ENCODE assay signal across 13 mouse cellular contexts in genomic region chr7:111109561-111109960, GRCm38 (mm10).
"Had no signal": no experiment of that assay in that cellular context is flagged by ENCODE, and none has a peak within 500 bp of the region (broad histone marks: within the 10 kb centered on the region; RNA-seq: fewer than 3 reads in every experiment).

No protein-coding gene starts in this region.

- ATAC-seq: liver, embryonic 12.5 days; midbrain, embryonic 13.5 days had no signal

- H3K4me1 ChIP-seq: limb, embryonic 15.5 days; midbrain, embryonic 13.5 days; neural tube, embryonic 12.5 days had no signal

- H3K4me2 ChIP-seq: limb, embryonic 15.5 days; liver, embryonic 12.5 days; lung, embryonic 14.5 days; midbrain, embryonic 13.5 days; neural tube, embryonic 12.5 days had no signal

- DNase-seq: kidney, adult 18-20 months; kidney, postnatal 10 days; kidney, postnatal 4 days; lung, embryonic 14.5 days; lung, postnatal 14 days; thymus, postnatal 14 days had no signal

- H3K27ac ChIP-seq: left cerebral cortex, adult 2 months; limb, embryonic 15.5 days; liver, embryonic 12.5 days; macrophage; midbrain, embryonic 13.5 days; neural tube, embryonic 12.5 days had no signal

- H3K4me3 ChIP-seq: left cerebral cortex, adult 2 months; limb, embryonic 15.5 days; liver, embryonic 12.5 days; midbrain, embryonic 13.5 days; myocyte; neural tube, embryonic 12.5 days had no signal

- H3K9ac ChIP-seq: limb, embryonic 15.5 days; liver, embryonic 12.5 days; lung, embryonic 14.5 days; midbrain, embryonic 13.5 days; neural tube, embryonic 12.5 days had no signal

- H3K27me3 ChIP-seq: limb, embryonic 15.5 days; liver, embryonic 12.5 days; midbrain, embryonic 13.5 days; neural tube, embryonic 12.5 days had no signal

- H3K9me3 ChIP-seq: limb, embryonic 15.5 days; liver, embryonic 12.5 days; midbrain, embryonic 13.5 days; neural tube, embryonic 12.5 days had no signal
